Mouse (Mus musculus): ENCODE data around the gene Tas2r130.
"Not testable (repeated sequence)": the region's sequence is repeated elsewhere in the genome, so short reads cannot be mapped to it uniquely, and the experiment has no call there.

The Tas2r130 gene

DNA sequence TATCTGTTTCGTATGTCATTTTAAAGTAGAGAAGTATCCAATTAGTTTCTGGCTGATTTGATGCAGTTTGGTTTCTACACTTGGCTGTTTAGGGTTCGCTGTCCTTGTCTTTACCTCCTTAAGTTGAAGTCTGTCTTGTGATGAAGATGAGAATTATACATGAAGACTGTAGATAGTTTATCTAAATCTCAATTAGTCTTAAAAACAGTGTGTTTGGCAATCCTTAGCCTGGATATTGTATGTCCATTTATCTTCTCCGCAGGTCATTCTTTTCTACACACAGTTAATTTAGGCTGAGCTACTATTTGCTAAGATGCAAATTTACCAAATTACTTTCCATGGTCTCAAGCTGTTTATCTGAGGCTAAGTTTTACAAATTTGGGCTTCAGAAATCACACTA lies at the start of gene Tas2r130:
Gene Tas2r130, minus strand, starts transcription at position 101 of the 400 bp plus-strand sequence.
- DNase-seq (ENCODE audit: low spot score), result no peak

GRCm38 (mm10) chr6:131678786-131679185 lies 48.1 kb upstream of the Tas2r130 start, which contains the start of gene Tas2r106:
TSS of gene Tas2r106 (minus strand) at chr6:131678886.
- DNase-seq (ENCODE audit: low spot score), result no peak

DNA sequence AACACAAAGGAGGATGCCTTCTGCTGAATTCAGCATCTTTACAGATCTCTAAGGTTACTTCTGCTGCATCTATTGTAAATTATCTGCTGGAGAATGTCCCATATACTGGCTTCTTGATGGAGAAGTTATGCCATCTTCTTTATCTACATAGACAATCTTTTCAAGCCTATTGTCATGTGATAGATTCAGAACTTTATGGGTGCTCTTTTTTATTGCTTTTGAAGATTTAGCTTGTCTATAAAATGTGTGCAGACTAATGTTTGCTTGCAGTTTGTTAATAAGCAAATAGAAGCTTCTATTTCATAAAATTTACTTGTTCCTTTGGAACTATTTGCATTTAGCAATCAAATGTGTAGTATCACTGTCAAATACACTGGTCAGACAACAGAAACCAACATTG lies 29.3 kb upstream of the Tas2r130 start, which contains the start of gene Tas2r107:
Gene Tas2r107, minus strand, starts transcription at position 101 of the 400 bp plus-strand sequence.
- DNase-seq (ENCODE audit: low spot score), result no peak

DNA sequence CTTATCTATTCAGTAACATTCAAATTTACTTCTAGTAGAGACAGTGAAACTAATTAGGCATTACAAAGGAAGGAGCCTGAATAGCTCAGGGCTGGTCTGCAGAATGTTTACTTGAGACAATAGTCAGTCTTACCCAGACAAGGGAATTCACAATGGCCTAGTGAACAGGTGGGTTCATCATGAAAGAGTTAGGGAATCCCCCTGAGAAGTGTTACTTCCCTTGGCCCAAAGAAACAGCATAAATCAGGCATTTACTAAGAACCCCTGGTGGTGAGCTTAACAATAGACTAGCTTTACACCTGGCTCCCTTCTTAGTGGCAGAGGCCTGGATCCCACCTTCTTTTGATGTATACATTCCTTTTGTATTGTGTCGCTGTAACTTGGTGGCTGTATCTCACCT lies 20.8 kb downstream of the Tas2r130 start:
- not testable (repeated sequence) for DNase-seq (ENCODE audit: low spot score)

GRCm38 (mm10) chr6:131604821-131605220 lies 25.9 kb downstream of the Tas2r130 start:
- DNase-seq (ENCODE audit: low spot score), result no peak
